Mouse (Mus musculus) heart, embryonic 10.5 days (tissue): ENCODE data around the gene Mcts2. TPM values are rescaled to one million over a fixed set of nuclear protein-coding genes. Genes with fewer than 3 reads are reported as not detected.

ENCODE experiments used
- DNase-seq: peaks from one replicate; pipeline ENCODE4 v3.0.0-alpha.2; 2017; ENCODE audit warnings: low spot score
- H3K27ac ChIP-seq: fragments of 300-500 bp; sonication (generic); 2 replicates; pipeline ENCODE4 v1.5.1; 2016; ENCODE audit warnings: mild to moderate bottlenecking
- H3K27me3 ChIP-seq: fragments of 300-500 bp; sonication (generic); 2 replicates; pipeline ENCODE4 v1.6.1; 2016; ENCODE audit warnings: mild to moderate bottlenecking; ENCODE audit not compliant: poor library complexity, insufficient read depth, severe bottlenecking
- H3K36me3 ChIP-seq: fragments of 300-500 bp; sonication (generic); 2 replicates; pipeline ENCODE4 v1.6.1; 2016; ENCODE audit warnings: mild to moderate bottlenecking, moderate library complexity
- H3K4me1 ChIP-seq: fragments of 300-500 bp; sonication (generic); 2 replicates; pipeline ENCODE4 v1.6.1; 2016; ENCODE audit warnings: mild to moderate bottlenecking
- H3K4me3 ChIP-seq: fragments of 300-500 bp; sonication (generic); 2 replicates; pipeline ENCODE4 v1.5.1; 2016; ENCODE audit warnings: mild to moderate bottlenecking, moderate library complexity
- H3K9me3 ChIP-seq: fragments of 300-500 bp; sonication (generic); 2 replicates; pipeline ENCODE4 v1.6.1; 2016; ENCODE audit warnings: mild to moderate bottlenecking, moderate library complexity
- WGBS: fragments of 180-500 bp; shearing (Covaris S2); methylation state at CpG from one replicate; pipeline ENCODE4 v1.1.7; 2016; 5-methylcytosine and 5-hydroxymethylcytosine counted together
- polyA plus RNA-seq: library from polyadenylated mRNA; unstranded; fragments of >200 nt; fragmentation: Nextera tagmentation; extraction: Ambion mirVana; gene quantifications from 2 replicates; pipeline ENCODE4 v1.2.1, GENCODE M21; 2016

Gene Mcts2
- polyA plus RNA-seq, 1 experiment from 2014 or later = 33.2 TPM

DNA sequence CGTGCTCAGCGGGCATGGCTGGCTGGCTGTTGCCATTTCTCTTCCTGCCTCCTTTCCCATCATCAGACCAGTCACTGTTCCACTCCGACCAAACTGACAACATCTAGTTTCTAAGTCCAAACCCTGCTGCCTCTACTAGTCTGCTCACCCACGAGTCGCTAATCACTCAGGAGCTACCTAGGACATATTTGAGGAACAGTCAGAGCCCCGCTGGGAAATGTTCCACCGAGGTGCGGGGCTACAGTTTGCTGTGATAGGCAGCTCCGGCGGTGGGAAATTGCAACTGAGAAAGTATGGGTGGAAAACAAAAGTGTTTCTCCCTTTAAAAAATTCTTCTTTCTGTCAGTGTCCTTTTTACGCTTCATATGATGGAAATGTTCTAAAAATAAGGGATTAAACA is 30.8 kb downstream of the Mcts2 start:
- no peaks in the 10 kb centered on the region for H3K27me3 ChIP-seq
- 64% methylated on average over 11 of the region's 11 CpGs for WGBS
- H3K27ac ChIP-seq = no peak overlapping the region
- no peaks in the 10 kb centered on the region for H3K9me3 ChIP-seq
- H3K36me3 ChIP-seq = no peaks in the 10 kb centered on the region
- no peak overlapping the region for H3K4me3 ChIP-seq
- no peak for DNase-seq
- H3K4me1 ChIP-seq = peaks cover 6% of the 10 kb centered on the region; the same call in 1 of the 2 replicates

DNA sequence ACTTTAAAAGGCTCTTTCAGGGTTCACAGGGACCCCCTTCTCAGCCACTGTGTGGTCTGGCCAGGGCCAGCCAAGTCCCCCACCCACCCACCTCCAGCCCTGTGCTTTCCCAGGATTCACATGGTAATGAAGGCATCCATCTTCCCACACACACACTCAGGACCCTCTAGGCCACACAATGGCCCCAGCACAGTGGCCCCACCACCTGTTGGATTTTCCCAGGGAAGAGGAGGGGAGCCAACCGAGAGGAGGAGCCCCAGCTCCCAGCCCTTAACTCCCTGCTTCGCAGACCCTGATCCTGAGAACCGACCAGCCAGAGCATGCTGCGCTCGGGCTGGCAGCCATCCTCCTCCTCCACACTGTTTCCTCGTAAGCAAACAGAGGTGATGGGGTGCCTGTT is 31.2 kb downstream of the Mcts2 start:
- Histone ChIP-seq H3K4me1 (peaks cover 6% of the 10 kb centered on the region; the same call in 1 of the 2 replicates), H3K36me3 (no peaks in the 10 kb centered on the region), H3K27ac (peak overlapping the region; percentile 59; the same call in 1 of the 2 replicates), H3K27me3 (no peaks in the 10 kb centered on the region; the same call in 1 of the 2 replicates), H3K4me3 (no peak overlapping the region), H3K9me3 (no peaks in the 10 kb centered on the region)
- 43% methylated on average over 6 of the region's 6 CpGs for WGBS
- DNase-seq = no peak

DNA sequence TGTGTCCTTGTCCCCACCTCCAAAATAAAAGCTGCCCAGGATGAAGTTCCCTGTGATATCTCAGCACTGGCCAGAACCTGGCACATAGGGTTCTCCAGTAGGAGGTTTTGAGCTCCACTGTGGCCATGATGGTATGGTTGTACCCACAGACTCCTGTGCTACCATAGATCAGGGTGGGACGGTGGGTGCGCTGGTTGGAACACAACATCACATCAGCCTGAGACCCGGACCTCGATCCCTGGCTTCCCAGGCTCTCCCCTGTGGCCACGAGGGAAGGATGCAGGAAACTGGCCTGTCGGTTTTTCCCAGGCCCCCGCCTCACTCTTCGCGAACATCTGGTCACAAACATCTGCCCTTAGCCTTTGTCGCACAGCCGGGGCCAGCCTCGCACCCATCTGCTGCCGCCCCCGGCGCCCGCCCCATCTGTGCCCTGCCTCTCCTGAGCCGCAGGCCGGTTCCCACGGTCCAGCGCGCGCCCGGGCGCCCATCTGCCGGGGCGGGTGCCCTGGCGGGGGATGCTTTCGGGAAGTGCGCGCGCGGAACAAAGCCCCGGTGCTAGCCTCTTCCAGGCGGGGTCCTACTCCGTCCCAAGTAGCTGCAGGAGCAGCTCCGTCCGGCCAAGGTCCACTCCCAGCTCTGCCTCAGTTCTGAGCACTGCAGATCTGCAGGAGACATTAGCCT is 37.0 kb downstream of the Mcts2 start:
- peaks cover 10% of the 10 kb centered on the region; the same call in 1 of the 2 replicates for H3K27me3 ChIP-seq
- H3K4me1 ChIP-seq = peaks cover 41% of the 10 kb centered on the region
- peak overlapping the region; percentile 64 for H3K4me3 ChIP-seq
- DNase-seq = no peak
- no peaks in the 10 kb centered on the region for H3K36me3 ChIP-seq
- H3K27ac ChIP-seq = peak overlapping the region; percentile 89
- no peaks in the 10 kb centered on the region for H3K9me3 ChIP-seq
- 2% methylated on average over 37 of the region's 37 CpGs for WGBS

DNA sequence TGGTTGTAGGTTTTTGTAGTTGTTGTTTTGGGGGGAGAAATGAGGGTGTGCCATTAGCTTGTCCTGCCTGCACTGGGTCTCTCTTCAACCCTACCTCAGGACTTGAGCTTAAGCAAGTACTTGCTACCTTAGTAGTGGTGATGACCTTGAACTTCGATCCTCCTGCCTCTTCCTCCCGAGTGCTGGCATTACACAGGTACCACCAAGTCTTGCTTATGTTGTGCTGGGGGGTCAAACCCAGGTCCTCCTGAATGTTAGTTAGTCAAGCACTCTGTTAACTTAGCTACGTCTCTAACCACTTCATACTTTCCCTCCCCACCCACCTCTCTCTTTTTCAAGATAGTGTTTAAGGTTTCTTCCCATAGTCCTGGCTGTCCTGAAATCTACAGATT is 37.5 kb downstream of the Mcts2 start:
- no peak for DNase-seq
- H3K4me3 ChIP-seq = peak overlapping the region; percentile 64
- peak overlapping the region; percentile 89 for H3K27ac ChIP-seq
- H3K9me3 ChIP-seq = no peaks in the 10 kb centered on the region
- 57% methylated on average over 3 of the region's 3 CpGs for WGBS
- H3K27me3 ChIP-seq = peaks cover 10% of the 10 kb centered on the region; the same call in 1 of the 2 replicates
- no peaks in the 10 kb centered on the region for H3K36me3 ChIP-seq
- peaks cover 46% of the 10 kb centered on the region for H3K4me1 ChIP-seq

DNA sequence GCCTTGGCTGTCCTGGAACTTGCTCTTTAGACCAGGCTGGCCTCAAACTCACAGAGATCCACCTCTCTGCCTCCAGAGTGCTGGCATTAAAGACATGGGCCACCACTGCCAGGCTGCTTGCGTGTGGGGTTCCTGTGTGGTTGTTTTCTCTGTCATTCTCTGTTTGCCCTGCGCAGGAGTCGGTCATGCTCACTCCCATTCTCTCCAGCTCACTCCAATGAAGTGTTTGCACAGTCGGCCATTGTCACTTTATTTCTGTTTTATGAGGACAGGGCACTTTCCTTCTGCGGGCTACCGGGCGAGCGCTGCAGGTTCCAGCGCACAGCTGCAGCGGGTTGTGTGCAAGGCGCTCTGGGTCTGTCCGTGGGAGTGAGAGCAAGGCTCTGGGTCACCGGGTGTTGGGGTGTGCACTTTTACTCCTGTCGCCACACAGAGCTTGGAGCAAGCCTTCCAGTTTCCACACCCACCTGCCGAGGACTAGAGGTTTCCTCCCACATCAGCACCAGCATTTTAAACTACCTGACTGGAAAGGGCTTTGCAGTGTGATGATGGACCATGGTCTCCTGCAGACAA is 38.4 kb downstream of the Mcts2 start:
- H3K4me3 ChIP-seq = 0 out of 2 replicates have a peak overlapping the region, but pooled peaks have one; percentile 12
- WGBS = 74% methylated on average over 15 of the region's 15 CpGs
- H3K27ac ChIP-seq = peak overlapping the region; percentile 52
- H3K4me1 ChIP-seq = peaks cover 55% of the 10 kb centered on the region
- no peaks in the 10 kb centered on the region for H3K36me3 ChIP-seq
- H3K27me3 ChIP-seq = peaks cover 10% of the 10 kb centered on the region; the same call in 1 of the 2 replicates
- DNase-seq = no peak
- H3K9me3 ChIP-seq = no peaks in the 10 kb centered on the region

DNA sequence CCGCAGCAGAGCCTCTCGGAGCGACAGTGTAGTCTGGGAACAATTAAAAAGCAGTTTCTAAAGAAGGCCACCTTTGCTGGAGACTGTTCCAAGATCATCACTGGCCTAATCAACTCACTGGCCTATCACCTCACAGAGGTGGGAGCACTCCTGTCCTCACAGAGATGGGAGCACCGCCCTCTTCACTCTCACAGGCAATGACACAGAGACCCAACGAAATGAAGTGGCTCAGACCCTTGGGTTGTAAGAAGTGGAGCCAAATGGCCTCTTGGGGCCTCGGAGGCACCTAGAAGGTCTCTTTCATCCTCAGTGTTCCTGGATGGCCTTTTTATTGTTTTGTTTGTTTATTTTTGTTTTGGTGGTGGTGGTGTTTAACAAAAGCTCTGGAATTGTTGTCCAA is 39.4 kb downstream of the Mcts2 start:
- H3K27me3 ChIP-seq = peaks cover 10% of the 10 kb centered on the region; the same call in 1 of the 2 replicates
- peaks cover 61% of the 10 kb centered on the region for H3K4me1 ChIP-seq
- no peaks in the 10 kb centered on the region for H3K36me3 ChIP-seq
- H3K27ac ChIP-seq = peak overlapping the region; percentile 52
- WGBS = 86% methylated on average over 6 of the region's 6 CpGs
- H3K4me3 ChIP-seq = no peak overlapping the region
- DNase-seq = no peak
- no peaks in the 10 kb centered on the region for H3K9me3 ChIP-seq

DNA sequence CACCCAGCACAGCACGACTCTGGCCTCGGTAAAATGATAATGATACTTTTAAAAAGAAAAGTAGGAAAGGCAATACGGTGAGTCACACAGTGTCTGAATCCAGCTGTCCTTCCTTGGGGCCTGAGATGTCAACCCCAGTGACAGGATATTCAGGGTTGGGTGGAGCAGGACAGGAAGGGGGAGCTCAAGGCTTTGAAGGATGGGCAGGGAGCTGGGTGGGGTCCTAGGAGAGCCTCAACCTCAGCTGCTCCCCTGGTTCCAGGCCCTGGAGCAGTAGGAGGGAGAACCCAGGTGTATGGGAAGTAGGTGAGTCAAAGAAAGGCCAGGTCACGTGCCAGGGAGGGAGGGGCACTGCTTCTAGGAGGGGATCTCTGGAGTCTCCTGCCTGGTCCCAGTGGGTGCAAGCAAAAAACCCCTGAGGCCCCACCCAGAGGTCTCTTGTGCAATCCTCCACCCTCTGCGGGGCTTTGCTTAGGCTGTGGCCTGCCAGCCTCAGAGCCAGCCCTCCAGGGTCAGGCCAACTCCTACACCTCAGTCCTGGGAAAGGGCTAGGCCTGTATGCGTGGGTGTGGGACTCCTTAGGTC is 40.0 kb downstream of the Mcts2 start:
- peaks cover 65% of the 10 kb centered on the region for H3K4me1 ChIP-seq
- WGBS = 60% methylated on average over 6 of the region's 6 CpGs
- H3K4me3 ChIP-seq = no peak overlapping the region
- no peak for DNase-seq
- peaks cover 10% of the 10 kb centered on the region; the same call in 1 of the 2 replicates for H3K27me3 ChIP-seq
- H3K36me3 ChIP-seq = no peaks in the 10 kb centered on the region
- H3K27ac ChIP-seq = peak overlapping the region; percentile 83
- H3K9me3 ChIP-seq = no peaks in the 10 kb centered on the region

DNA sequence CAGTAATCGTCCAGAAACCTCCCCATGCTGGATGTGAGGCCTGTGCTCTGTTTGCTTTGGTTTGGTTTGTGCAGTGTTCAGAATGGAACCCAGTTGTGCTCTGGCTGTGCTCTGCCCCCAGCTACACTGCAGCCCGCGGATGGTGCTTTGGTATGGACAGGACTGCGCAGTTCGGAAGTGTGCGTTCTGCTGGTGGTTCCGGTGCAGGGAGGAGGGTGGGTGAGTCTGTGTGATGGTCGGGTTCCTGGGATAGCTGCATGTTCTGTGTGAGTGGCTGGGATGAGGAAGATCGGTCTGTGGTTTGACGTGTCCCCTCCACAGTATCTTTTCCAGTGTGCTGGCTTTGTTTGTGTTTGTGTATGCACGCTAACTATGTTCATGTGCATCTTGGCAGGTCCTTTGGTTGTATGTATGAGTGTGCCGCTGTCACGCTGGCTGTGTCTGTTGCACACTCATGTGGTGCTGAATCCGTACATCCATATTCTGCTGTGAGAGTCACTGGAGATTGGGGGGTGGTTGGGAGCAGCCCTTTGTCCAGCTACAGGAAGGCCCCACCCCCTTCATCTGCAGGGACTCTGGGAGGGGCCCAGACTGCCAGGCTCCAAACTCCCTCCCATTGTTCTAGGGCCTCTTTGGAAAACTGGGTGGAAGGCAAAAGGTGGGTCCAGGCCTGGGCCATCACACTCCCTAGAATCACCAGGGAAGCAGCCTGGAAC is 41.1 kb downstream of the Mcts2 start:
- peaks cover 73% of the 10 kb centered on the region for H3K4me1 ChIP-seq
- DNase-seq = no peak
- no peaks in the 10 kb centered on the region for H3K36me3 ChIP-seq
- H3K4me3 ChIP-seq = 0 out of 2 replicates have a peak overlapping the region, but pooled peaks have one; percentile 1
- peaks cover 10% of the 10 kb centered on the region; the same call in 1 of the 2 replicates for H3K27me3 ChIP-seq
- WGBS = 81% methylated on average over 14 of the region's 14 CpGs
- peak overlapping the region; percentile 83 for H3K27ac ChIP-seq
- no peaks in the 10 kb centered on the region for H3K9me3 ChIP-seq

DNA sequence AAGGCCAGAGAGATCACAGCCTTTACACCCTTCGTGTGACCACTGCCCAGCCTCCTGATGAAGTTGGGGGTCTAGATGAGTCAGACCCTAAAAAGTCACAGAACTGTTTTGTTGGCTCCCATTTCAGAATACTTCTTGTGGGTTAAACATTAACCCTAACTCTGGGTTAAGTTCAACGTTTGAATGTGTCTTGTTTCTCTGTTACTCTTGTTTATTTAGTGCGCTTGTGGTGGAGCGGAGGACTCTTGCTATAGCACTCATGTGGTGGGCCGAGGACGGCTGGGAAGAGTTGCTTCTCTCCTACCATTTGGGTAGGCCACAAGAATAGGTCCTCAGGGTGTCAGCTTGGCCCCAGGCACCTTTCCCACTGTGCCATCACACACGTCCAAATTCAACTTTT is 41.8 kb downstream of the Mcts2 start:
- H3K27me3 ChIP-seq = peaks cover 8% of the 10 kb centered on the region; the same call in 1 of the 2 replicates
- no peak for DNase-seq
- no peaks in the 10 kb centered on the region for H3K9me3 ChIP-seq
- WGBS = 82% methylated on average over 7 of the region's 7 CpGs
- peak overlapping the region; percentile 83 for H3K27ac ChIP-seq
- H3K4me1 ChIP-seq = peaks cover 77% of the 10 kb centered on the region
- H3K36me3 ChIP-seq = no peaks in the 10 kb centered on the region
- H3K4me3 ChIP-seq = 0 out of 2 replicates have a peak overlapping the region, but pooled peaks have one; percentile 1

DNA sequence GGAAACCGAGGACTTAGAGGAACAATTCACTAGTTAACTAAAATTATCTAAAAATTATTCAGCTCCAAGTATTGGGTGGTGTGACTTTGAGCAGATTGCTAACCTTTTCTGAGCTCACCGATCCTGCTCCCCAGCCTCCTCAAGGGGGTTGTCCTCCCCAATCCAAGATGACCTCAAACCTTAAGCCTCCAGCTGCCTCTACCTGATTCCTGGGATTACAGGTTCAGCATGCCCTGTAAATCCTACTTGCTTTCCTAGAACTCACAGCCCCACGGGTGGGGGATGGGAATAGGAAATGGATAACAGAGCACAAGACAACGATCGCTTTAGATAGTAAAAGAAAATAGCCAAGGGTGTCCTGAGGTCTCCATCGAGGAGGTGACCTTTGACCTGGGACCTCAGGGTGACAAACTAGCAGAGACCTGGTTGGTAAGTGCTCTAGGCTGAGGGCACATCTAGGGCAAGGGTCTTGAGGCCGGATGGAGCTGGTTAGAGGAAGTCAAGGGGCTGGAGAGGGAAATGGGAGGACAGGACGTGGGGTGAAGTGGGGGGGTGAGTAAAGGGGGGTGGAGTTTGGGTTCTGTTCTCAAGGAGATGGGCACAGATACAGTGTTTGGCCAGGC is 42.3 kb downstream of the Mcts2 start:
- Histone ChIP-seq H3K36me3 (no peaks in the 10 kb centered on the region), H3K9me3 (no peaks in the 10 kb centered on the region), H3K27ac (peak overlapping the region; percentile 83), H3K27me3 (0 out of 2 replicates have a peak, but pooled peaks cover 4% of the 10 kb centered on the region), H3K4me1 (peaks cover 76% of the 10 kb centered on the region), H3K4me3 (no peak overlapping the region)
- WGBS = 39% methylated on average over 8 of the region's 8 CpGs
- DNase-seq = no peak

DNA sequence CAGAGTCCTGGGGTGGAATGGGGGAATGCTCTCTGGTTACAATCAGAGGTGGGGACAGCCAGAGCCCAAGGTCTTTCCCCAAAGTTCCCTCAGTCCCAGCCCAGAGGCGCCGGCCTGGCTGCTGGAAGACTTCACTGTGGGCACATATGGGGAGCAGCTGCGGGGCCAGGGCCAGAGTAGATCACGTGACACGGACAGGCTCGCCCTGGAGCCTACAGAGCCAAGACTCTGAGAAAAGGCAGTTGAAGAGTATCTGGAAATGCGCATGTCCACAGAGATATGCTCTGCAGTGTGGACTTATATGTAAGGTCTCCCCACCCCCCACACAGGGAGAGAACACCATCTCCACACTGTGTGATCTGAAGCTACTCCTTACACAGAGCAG is 42.8 kb downstream of the Mcts2 start:
- H3K4me1 ChIP-seq = peaks cover 76% of the 10 kb centered on the region
- H3K9me3 ChIP-seq = no peaks in the 10 kb centered on the region
- no peaks in the 10 kb centered on the region for H3K36me3 ChIP-seq
- 0 out of 2 replicates have a peak overlapping the region, but pooled peaks have one; percentile 22 for H3K4me3 ChIP-seq
- H3K27me3 ChIP-seq = 0 out of 2 replicates have a peak, but pooled peaks cover 4% of the 10 kb centered on the region
- no peak for DNase-seq
- peak overlapping the region; percentile 83 for H3K27ac ChIP-seq
- 25% methylated on average over 7 of the region's 7 CpGs for WGBS

DNA sequence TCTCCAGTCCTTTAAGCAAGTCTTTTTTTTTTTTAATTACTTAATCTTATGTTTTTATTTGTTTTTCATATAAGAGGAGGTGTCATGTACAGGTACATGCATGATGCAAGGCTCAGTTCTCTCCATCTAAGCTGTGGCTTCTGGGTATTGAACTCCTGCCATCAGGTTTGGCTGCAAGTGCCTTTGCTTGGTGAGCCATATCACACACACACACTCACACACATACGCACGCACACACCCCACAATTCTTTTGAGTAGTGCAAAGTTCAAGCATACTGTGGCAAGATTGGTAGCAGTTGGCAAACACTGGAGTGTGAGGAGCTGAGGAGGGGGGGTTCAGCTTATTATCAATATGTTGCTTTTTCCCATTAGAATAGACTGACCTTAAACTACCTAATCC is 46.4 kb downstream of the Mcts2 start:
- Histone ChIP-seq H3K27me3 (no peaks in the 10 kb centered on the region), H3K36me3 (peaks cover 7% of the 10 kb centered on the region), H3K4me3 (no peak overlapping the region), H3K4me1 (peaks cover 77% of the 10 kb centered on the region), H3K9me3 (no peaks in the 10 kb centered on the region), H3K27ac (peak overlapping the region; percentile 97)
- no peak for DNase-seq
- WGBS = 86% methylated on average over 2 of the region's 2 CpGs
